Mouse (Mus musculus) liver, postnatal 0 days (tissue): ENCODE results near the gene Catsper3. TPM values are rescaled to one million over a fixed set of nuclear protein-coding genes. Genes with fewer than 3 reads are reported as not detected.

ENCODE experiments used
- ATAC-seq: fragments of 200-750 bp; cut with Nextera tagmentation; 2 replicates; pipeline ENCODE4 v1.8.0; 2017; ENCODE audit warnings: mild to moderate bottlenecking, moderate library complexity
- DNase-seq: peaks from one replicate; pipeline ENCODE4 v3.0.0-alpha.2; 2016
- H3K27ac ChIP-seq: fragments of 300-500 bp; sonication (generic); 2 replicates; pipeline ENCODE4 v1.5.1; 2014; ENCODE audit warnings: antibody characterized with exemption, moderate library complexity, mild to moderate bottlenecking, low read depth
- H3K27me3 ChIP-seq: fragments of 300-500 bp; sonication (generic); 2 replicates; pipeline ENCODE4 v1.6.1; 2014; ENCODE audit warnings: low read length, control low read depth, mixed read lengths; ENCODE audit not compliant: insufficient read depth
- H3K36me3 ChIP-seq: fragments of 300-500 bp; sonication (generic); replicated peaks from 2 replicates; pipeline ENCODE4 v1.6.1; 2014; ENCODE audit warnings: mild to moderate bottlenecking, control low read depth, low read length, moderate library complexity, mixed read lengths; ENCODE audit not compliant: insufficient read depth
- H3K4me1 ChIP-seq: fragments of 300-500 bp; sonication (generic); 2 replicates; pipeline ENCODE4 v1.6.1; 2014; ENCODE audit warnings: antibody characterized with exemption, mild to moderate bottlenecking, control low read depth; ENCODE audit not compliant: insufficient read depth
- H3K4me2 ChIP-seq: fragments of 300-500 bp; sonication (generic); 2 replicates; pipeline ENCODE4 v1.6.1; 2014; ENCODE audit warnings: low read depth, mild to moderate bottlenecking, low read length, moderate library complexity, mixed read lengths
- H3K4me3 ChIP-seq: fragments of 300-500 bp; sonication (generic); 2 replicates; pipeline ENCODE4 v1.5.1; 2014; ENCODE audit warnings: low read depth, low read length
- H3K9ac ChIP-seq: fragments of 300-500 bp; sonication (generic); replicated peaks from 2 replicates; pipeline ENCODE4 v1.6.1; 2014; ENCODE audit warnings: mild to moderate bottlenecking, moderate library complexity
- H3K9me3 ChIP-seq: fragments of 300-500 bp; sonication (generic); 2 replicates; pipeline ENCODE4 v1.6.1; 2016; ENCODE audit warnings: mild to moderate bottlenecking, control low read depth, low read length, mixed read lengths
- CTCF ChIP-seq: sonication (generic); IDR thresholded peaks from 2 replicates; pipeline ENCODE4 v1.5.1; 2016; ENCODE audit warnings: antibody characterized with exemption, low read depth
- EP300 ChIP-seq: IDR thresholded peaks from 2 replicates; pipeline ENCODE4 v1.6.1; 2016; ENCODE audit warnings: antibody characterized with exemption, low read depth, mild to moderate bottlenecking
- WGBS: fragments of 180-500 bp; shearing (Covaris S2); extraction: QIAGEN DNeasy Blood & Tissue Kit; methylation state at CpG from one replicate; pipeline ENCODE4 v1.1.7; 2014; ENCODE audit not compliant: insufficient replicate concordance; 5-methylcytosine and 5-hydroxymethylcytosine counted together
- polyA plus RNA-seq: library from polyadenylated mRNA; unstranded; fragments of >200 nt; fragmentation: Nextera tagmentation; extraction: Ambion mirVana; gene quantifications from 2 replicates; pipeline ENCODE4 v1.2.1, GENCODE M21; 2015

Gene Catsper3
- polyA plus RNA-seq, 1 experiment from 2014 or later: 0.13 TPM

DNA sequence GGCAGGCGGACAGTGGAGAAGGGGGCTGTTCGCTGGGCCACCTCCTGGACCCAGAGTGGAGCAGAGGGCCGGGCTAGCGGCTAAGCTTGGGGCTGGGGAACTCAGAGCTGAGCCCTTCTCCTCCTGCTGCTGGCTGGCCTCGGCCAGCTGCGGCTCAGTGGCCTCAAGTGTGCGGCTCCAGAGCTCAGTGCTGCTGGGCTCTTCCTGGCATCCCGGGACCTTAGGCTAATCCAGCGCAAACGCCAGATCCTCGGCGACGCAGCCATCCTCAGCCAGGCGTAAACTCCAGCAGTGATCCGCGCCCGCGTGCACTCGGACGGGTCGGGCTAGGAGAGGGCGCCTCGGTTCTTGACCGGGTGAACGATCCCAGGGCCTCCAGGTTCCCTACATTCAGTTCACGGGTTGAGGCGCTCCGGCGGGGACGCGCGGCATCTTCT lies 40.9 kb downstream of the Catsper3 start:
- TF ChIP-seq CTCF (no peak), EP300 (no peak)
- 0 out of 2 replicates have a peak, but pooled peaks cover 3% of the 10 kb centered on the region for H3K4me1 ChIP-seq
- DNase-seq (no peak), ATAC-seq (no peak)
- 9% methylated on average over 32 of the region's 32 CpGs for WGBS
- no peak overlapping the region for H3K4me3 ChIP-seq
- no peaks in the 10 kb centered on the region for H3K9me3 ChIP-seq
- no peak overlapping the region for H3K4me2 ChIP-seq
- H3K9ac ChIP-seq: no peak overlapping the region
- H3K36me3 ChIP-seq: no peaks in the 10 kb centered on the region
- no peak overlapping the region for H3K27ac ChIP-seq
- H3K27me3 ChIP-seq: peaks cover 87% of the 10 kb centered on the region

DNA sequence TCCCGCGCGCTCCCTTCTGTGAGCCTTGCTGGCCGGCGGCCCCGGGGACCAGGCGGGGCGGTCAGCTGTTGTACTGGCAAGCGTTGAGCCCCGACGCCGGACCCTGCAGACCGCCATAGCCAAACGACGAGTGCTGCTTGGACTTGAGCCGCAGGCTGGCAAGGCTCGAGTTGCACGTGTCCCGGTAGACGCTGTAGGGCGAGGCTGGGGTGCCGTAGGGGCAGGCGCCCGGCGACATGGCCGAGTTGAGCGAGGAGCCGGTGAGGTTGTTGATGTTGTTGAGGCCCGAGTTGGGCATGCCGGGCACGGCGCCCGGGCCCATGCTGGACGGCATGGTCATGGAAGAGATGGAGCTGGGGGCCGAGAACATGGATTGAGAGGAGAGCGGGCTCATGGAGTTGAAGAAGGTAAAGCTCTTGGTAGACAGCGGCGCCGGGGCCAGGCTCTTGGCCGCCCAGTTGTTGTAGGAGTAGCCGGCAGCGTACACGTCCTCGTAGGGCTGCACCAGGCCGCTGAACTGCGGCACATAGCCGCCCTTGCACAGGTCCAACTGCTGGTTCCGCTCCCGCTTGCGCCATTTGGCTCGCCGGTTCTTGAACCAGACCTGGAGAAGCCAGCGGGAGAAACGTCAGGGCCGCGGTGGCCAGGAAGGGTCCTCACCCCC lies 41.8 kb downstream of the Catsper3 start:
- no peak overlapping the region for H3K4me2 ChIP-seq
- peaks cover 93% of the 10 kb centered on the region for H3K27me3 ChIP-seq
- TF ChIP-seq CTCF: no peak
- TF ChIP-seq EP300: no peak
- 5% methylated on average over 54 of the region's 56 CpGs for WGBS
- H3K27ac ChIP-seq: no peak overlapping the region
- no peak overlapping the region for H3K4me3 ChIP-seq
- no peak for ATAC-seq
- DNase-seq: peak; percentile 32
- no peaks in the 10 kb centered on the region for H3K36me3 ChIP-seq
- no peaks in the 10 kb centered on the region for H3K9me3 ChIP-seq
- H3K4me1 ChIP-seq: peaks cover 6% of the 10 kb centered on the region
- H3K9ac ChIP-seq: no peak overlapping the region

DNA sequence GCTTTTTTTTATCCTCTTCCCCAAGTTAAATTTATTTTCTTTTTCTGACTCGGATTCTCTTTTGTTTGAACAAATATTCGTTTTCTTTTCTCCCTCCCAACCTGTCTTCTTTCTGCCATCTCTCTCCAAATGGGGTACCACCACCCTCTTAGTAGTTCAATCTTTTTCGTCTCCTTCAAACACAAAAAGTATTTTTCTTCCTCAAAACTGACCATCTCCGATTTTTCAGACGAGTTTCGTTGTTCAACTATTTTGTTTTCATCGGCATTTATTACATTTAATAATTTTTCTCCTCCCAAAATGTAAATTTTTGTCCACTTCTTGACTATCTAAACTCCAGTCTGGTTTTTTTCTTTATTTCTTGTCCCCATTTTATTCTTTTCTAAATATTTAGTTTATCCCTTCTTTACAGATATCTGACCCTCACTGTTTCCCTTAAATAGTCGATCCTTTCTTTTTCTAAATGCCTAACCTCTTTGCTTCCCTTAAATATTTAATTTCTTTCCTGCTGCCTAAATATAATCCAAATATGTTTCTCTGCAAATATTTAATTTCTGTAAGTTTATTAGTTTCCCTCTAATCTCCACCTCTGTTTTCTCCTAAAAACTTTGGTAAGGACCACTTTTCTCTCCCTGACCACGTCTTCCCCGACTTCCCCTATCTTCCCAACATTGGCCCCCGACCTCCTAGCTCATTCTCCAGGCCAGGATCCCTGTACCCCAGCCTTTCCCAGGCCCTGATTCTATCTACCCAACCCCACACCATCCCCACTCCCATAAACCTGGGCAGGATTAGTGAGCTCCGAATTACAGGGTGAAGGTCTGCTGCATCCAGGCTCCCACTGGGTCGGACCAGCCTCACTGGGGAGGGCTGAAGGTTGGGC lies 42.7 kb downstream of the Catsper3 start:
- Histone ChIP-seq H3K9me3 (no peaks in the 10 kb centered on the region), H3K27me3 (peaks cover 95% of the 10 kb centered on the region), H3K27ac (no peak overlapping the region), H3K4me1 (peaks cover 6% of the 10 kb centered on the region), H3K9ac (no peak overlapping the region), H3K4me2 (no peak overlapping the region), H3K36me3 (no peaks in the 10 kb centered on the region), H3K4me3 (peak overlapping the region; percentile 32; the same call in 1 of the 2 replicates)
- 8% methylated on average over 13 of the region's 13 CpGs for WGBS
- TF ChIP-seq CTCF: no peak
- DNase-seq: no peak
- no peak for ATAC-seq

DNA sequence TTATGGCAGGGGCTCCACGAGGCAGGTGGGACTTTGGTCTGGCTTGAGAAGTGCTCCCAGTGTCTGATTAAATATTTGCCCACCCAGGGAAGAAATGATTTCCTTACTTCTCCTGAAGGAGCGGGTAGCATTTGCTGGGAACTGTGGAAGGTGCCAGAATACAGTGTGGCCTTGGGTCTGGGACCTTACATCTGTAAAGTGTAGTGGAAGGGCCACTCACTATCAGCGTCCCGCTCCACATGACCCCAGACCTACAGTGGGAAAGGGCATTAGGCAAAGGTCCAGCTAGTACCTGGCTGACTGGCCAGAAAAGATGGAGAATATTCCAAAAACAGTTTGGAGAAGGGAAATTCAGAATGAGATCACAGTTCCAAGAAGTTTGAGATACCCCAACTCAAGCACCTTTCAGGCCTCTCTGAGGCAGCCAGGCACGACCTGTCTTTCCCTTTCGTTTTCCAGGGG lies 43.3 kb downstream of the Catsper3 start:
- no peak for DNase-seq
- Histone ChIP-seq H3K9me3 (no peaks in the 10 kb centered on the region), H3K36me3 (no peaks in the 10 kb centered on the region), H3K27ac (no peak overlapping the region), H3K4me1 (peaks cover 6% of the 10 kb centered on the region), H3K27me3 (peaks cover 95% of the 10 kb centered on the region), H3K4me2 (peak overlapping the region; percentile 43), H3K9ac (no peak overlapping the region), H3K4me3 (peak overlapping the region; percentile 32)
- TF ChIP-seq CTCF: no peak
- TF ChIP-seq EP300: no peak
- no peak for ATAC-seq
- 8% methylated on average over 6 of the region's 6 CpGs for WGBS

DNA sequence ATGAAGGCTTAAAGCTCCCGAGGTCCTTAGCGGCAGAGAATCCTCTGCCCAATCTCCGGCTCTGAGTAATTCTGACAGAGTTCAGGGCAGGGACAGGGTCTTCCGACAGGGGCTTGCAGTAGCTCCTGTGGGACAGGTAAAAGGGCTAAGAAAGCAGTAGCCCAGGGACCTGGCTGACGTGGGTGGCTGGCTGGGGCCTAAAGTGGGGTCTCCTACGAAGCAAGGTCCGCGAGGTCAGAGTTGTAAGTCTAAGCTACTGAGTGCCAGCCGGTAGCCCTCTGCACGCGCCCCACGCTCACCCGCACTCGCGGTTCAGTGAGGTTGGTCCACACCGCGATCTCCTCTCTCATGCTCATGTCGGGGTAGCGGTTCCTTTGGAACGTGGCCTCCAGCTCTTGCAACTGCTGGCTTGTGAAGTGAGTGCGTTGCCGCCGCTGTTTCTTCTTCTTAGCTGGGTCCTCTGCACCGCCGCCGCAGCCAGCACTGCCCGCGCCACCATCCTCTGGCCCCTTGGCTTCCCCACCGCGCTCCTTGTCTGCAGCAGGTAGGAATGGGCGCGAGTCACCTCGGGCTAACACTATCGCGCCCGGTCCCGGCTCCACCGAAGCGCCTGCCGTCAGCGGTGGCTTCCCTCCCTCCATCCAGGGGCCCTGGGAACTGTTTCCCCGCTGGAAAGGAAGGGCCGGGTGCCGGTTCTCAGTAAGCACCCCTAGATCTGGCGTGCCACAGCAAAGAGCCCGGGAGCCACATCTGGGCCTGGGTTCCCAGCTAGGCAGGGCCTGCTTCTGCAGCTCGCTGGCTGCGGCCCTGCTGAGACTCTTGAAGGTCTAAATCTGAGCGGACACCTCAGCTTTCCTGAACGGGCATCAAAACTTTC lies 44.0 kb downstream of the Catsper3 start:
- no peak for ATAC-seq
- 3% methylated on average over 50 of the region's 50 CpGs for WGBS

More for the DNA sequence above, 44.0 kb downstream of the Catsper3 start:
- TF ChIP-seq CTCF: no peak
- no peak for TF ChIP-seq EP300
- no peaks in the 10 kb centered on the region for H3K9me3 ChIP-seq
- H3K27ac ChIP-seq: no peak overlapping the region
- no peak for DNase-seq
- peak overlapping the region; percentile 32 for H3K4me3 ChIP-seq
- H3K4me2 ChIP-seq: peak overlapping the region; percentile 43
- no peaks in the 10 kb centered on the region for H3K36me3 ChIP-seq
- no peak overlapping the region for H3K9ac ChIP-seq
- peaks cover 97% of the 10 kb centered on the region for H3K27me3 ChIP-seq
- H3K4me1 ChIP-seq: peaks cover 6% of the 10 kb centered on the region
